Mouse (Mus musculus): ENCODE data around the gene Itpr2.

The Itpr2 gene

GRCm38 (mm10) chr6:146352258-146352805, 149.7 kb downstream of the Itpr2 start:
- no peak for DNase-seq (ENCODE audit: low spot score in 2 of 2)

GRCm38 (mm10) chr6:146351816-146352215, 150.2 kb downstream of the Itpr2 start:
- no peak for DNase-seq (ENCODE audit: low spot score in 2 of 2)

DNA sequence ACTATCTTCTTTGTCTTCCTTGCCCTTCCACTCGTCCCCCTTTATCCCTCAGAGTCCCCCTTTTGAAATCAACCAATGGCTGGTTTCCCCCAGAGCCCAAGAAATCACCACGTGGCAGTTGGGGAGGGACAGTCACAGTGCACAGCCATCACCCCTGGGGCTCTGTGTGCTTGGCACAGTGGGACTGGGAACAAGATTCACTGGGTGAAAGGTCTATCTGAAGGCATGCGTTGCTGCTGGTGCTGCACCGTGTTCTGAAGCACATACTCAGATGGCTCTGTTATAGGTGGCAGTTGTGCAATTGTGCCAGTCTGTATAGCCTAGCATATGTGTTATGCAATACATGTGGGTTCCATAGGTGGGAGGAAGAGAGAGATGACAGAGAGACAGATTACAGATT, 154.5 kb downstream of the Itpr2 start:
- DNase-seq (ENCODE audit: low spot score in 2 of 2) = no peak

- no peak for DNase-seq (ENCODE audit: low spot score in 2 of 2)
Measured at GRCm38 (mm10) chr6:146346545-146347195, 155.4 kb downstream of the Itpr2 start.

GRCm38 (mm10) chr6:146344732-146345131, 157.3 kb downstream of the Itpr2 start:
- no peak for DNase-seq (ENCODE audit: low spot score in 2 of 2)

DNA sequence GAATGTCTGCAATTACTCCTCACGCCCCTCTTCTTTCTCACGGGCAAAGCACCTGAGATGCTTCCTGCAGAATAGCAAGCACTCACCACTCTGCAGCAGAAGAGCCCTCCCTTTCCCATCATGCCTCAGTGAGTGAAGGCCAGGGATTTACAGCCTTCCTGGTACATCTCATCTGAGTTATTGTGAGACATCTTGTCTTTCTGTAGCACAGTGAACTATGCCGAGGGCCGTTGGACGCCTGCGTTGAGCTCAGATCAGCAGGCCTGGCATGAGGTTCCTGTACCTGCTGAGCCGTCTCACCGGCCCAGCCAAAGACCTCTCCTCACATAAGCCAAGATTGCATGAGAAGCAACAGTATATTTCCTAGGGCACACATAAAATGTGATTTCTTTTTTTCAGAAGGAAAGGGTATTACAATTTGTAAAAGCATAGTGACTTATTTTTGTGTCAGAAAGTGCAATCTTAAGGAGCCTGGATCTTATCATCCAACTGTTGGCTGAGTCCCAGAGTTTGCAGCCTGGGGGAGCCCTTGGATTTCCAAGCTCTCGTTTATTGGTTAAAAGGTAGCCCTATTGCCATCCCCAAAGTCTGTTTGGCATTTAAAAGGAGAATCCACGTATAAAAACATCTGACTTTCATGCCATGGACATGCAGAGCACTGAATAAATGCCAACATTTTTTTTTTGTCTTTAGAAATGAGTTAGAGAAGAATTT, 158.2 kb downstream of the Itpr2 start:
- DNase-seq (ENCODE audit: low spot score in 2 of 2) = no peak

GRCm38 (mm10) chr6:146342995-146343394, 159.0 kb downstream of the Itpr2 start:
- DNase-seq (ENCODE audit: low spot score in 2 of 2) = no peak

DNA sequence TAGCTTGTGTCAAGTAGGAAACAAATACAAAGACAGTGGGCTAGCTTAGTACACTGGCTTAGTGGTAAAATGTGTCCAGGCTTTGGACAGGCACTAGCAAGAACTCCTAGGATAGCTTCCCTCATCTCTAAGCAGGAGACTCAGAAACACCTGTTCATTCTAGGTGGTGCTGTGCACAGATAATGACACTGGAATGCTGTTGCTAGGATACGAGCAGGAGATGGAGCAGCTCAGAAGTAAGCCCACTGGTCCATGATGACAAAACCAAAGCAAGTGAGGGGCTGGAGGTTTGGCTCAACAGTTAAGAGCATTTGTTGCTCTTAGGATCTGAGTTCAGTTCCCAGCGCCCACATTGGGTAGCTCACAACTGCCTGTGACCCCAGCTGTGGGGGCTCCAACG, 160.1 kb downstream of the Itpr2 start:
- no peak for DNase-seq (ENCODE audit: low spot score in 2 of 2)

GRCm38 (mm10) chr6:146341413-146341812, 160.6 kb downstream of the Itpr2 start:
- no peak for DNase-seq (ENCODE audit: low spot score in 2 of 2)

- DNase-seq (ENCODE audit: low spot score in 2 of 2) = no peak
Measured at GRCm38 (mm10) chr6:146340951-146341350, 161.1 kb downstream of the Itpr2 start.

DNA sequence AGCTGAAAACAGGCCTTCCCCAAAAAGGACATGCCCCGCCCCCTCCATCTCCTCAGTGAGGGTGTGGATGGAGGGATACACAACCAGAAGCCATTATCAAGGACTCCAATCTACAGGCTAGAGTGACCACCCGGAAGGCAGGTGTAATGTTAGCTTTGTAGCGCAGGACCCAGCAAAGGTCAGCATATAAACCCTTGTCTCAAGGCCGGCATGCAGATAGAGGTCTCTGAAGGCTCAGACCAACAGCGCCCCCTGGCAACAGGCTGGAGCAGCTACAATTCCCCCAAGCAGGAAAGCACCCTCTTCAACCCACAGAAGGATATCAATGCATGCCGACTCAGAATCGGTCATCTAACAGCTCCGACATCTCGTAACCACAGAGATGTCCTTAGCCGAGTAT, 162.2 kb downstream of the Itpr2 start:
- DNase-seq (ENCODE audit: low spot score in 2 of 2) = peak; percentile 13 to 14

GRCm38 (mm10) chr6:146337237-146337636, 164.8 kb downstream of the Itpr2 start:
- no peak for DNase-seq (ENCODE audit: low spot score in 2 of 2)

DNA sequence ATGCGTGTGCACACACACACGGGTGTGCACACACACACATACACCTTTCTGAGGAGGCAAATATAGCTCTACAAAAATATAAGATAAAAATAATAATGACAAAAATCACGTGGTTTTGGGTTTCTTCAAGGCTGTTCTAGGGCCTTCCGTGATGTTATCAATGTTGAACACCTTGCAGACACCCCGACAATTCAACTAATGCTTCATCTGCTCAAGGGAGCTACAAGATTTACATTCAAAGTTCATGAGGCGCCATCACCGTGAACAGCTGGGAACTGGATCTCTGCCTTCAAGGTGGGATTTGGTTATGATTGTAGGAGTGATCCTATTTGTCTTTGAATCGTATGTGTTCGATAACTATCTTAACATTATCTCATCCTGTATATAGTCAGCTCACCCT, 166.8 kb downstream of the Itpr2 start:
- DNase-seq (ENCODE audit: low spot score in 2 of 2) = no peak

DNA sequence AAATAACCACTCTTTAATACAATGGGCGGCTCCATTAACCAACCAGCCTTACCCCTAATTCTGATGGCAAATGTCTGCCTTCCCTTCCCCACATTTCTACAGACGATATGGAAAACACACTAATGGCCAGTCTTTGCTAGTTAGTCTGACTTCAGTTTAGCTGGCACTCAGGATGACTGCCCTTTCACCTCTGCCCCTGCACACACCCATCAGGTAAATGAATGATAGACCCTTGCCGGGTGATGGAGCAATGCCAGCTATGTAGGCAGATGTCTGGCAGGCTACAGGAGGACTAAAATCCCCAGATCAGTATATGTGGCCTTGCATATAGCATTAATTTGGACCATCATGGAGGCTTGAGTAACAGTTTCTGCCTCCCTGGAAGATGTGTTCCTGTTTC, 168.5 kb downstream of the Itpr2 start:
- no peak for DNase-seq (ENCODE audit: low spot score in 2 of 2)

DNA sequence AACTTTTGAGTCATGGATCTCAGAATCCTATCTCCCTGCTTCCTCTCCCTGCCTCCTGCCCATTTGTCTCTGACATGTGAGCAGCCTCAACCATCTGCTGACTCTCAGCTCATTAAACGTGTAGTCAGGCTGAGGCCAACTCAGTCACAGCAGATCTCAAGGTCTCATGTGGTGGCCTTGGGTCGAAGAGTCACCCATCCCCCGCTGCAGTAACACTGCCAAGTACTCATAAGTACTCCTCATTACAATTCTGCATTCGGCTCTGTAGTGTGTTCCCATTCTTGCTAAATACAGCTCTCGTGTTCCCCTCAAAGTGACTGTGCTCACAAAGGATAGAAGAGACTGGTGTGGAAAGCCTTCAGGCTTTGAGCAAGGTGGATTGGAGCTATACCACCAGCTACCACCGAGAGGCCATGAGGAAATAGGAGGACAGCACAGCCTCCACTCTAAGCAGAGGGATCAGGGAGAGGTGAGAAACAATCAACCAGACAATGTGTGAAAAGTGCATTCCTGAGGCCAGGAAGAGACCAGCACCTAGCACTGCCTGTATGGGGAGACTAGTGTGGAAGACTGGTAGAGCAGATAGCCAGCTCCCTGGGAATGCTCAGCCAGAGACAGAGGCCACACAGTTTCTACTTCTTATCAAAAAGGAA, 170.9 kb downstream of the Itpr2 start:
- DNase-seq (ENCODE audit: low spot score in 2 of 2) = no peak

DNA sequence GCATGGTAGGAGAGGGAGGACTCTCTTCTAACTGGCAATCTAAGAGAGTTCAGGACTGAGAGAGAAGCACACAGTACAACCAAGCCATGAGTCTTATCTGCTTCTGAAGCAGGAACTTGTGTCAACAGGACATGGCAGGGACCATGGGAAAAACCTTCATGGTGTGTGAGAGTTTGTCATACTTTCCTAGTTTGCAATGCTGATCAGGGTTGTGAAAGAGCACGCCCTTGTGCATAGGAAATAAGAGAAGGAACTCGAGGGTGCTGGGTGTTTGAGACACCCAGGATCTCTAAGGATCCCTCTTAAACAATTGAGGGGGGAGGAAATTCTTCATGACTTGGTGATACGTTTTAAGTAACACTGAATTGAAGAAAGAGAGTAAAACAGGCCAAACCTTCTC, 172.9 kb downstream of the Itpr2 start:
- DNase-seq (ENCODE audit: low spot score in 2 of 2) = no peak

DNA sequence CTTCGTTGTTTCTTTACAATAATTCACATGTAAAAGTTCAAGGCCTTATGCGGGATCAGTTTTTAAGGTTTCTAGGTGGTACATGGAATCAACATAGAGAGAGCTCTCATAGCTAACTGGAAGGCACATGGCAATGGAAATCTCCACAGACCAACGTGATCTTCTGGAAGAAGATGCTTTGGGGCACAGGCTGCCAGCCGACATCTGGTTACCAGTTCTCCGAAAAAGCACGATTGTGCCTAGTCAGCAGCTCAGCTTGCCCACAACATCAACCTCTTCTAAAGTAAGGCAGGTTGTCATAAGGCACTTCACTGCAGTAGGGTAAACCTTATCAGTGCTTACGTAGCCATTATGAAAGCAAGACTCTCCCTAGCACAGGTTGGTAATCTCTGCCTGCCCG, 175.4 kb downstream of the Itpr2 start:
- no peak for DNase-seq (ENCODE audit: low spot score in 2 of 2)

GRCm38 (mm10) chr6:146324541-146325204, 177.3 kb downstream of the Itpr2 start:
- no peak for DNase-seq (ENCODE audit: low spot score in 2 of 2)

DNA sequence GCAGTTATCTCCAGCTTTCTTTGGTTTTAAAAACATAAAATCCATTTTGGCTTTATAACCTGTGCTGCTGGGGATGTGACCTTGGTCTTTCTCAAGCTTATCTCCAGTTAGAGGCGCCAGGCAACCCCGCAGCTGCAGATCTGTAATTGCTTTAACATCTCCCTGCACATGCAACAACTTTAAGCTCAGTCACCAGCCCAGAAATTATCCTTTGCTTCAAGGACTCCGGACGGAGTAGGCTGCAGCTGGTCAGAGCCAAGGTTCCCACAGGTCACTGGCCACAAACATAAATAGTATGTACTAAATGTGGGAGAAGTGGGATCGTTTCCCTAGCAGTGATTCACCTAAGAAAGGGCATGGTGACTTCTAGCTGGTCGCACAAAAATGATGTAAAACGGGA, 179.5 kb downstream of the Itpr2 start:
- no peak for DNase-seq (ENCODE audit: low spot score in 2 of 2)

DNA sequence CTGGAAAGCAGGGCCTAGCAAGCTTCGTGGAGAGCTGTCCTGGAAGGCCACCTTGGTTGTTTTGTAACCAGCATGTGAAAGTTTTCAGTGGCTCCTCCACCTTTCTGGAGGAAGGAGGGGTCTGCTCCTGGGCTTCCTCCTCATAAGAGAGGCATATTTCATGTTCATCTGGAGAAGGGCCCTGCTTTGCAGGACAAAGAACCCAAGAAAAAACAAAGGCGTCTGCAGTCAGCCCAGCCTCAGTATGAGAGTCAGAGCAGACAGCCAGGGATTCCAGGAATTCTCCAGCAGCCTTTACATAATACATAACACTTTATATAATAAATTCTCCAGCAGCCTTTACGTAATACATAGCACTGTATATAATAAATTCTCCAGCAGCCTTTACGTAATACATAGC, 180.1 kb downstream of the Itpr2 start:
- DNase-seq (ENCODE audit: low spot score in 2 of 2) = no peak

DNA sequence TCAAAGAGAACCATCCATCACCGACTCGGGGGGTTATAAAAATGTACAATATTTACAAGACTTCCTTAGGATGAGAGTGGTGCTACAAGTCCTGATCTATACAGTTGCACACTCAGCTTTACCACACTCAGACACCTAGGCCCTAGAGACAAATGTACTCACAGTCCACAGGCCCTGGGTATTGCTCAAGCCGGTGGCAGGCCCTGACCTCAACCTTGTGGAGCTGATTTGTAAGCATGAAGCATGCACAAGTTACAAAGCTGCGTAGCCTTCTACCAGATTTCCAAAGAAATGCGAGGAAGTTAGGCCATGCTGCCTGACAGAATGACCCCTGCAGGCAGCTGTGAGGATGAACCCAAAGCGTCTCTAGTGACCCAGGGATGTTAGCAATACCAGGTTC, 185.6 kb downstream of the Itpr2 start:
- DNase-seq (ENCODE audit: low spot score in 2 of 2) = no peak

- no peak for DNase-seq (ENCODE audit: low spot score in 2 of 2)
Measured at GRCm38 (mm10) chr6:146315153-146315552, 186.9 kb downstream of the Itpr2 start.
